Mouse (Mus musculus): ENCODE measurements around the gene Wdr45.
"Not testable (repeated sequence)": the region's sequence is repeated elsewhere in the genome, so short reads cannot be mapped to it uniquely, and the experiment has no call there.

Gene Wdr45

DNA sequence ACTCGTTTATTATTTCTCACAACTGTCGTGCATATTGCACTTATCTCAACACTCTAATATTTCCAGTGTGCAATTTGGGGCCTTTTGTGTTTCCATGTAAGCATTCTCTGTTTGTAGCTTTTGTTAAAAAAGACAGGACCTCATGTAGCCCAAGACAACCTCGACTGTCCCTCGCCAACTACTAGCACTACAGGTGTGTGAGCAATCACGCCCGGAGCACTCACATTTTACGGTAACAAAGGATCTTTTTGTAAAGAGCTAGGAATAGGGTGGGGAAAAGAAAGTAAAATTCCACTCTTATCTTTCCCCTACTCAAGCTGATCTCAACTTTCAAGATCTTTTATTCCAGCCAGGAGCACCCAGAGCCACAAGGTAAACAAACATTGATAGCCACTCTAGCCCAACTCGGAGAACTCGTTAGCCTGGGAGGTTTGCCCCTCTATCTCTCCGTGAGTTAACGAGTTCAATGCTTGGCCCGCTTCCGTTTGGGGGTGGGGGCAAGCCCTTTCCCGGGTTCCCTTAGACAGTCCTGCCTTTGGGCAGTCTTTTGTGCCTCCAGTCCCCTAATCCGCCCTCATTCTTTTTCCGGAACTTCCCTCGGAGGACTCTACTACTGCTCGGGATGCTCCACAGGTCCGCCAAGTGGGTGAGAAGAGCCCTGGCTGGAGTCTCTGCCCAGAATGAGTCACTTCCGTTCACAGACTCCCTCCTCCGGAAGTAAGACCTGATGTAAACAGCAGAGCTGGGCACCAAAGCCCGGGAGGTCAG lies 7.6 kb downstream of the Wdr45 start, which contains the start of gene Gm45208:
TSS of gene Gm45208 (plus strand) at position 732 of the 768 bp plus-strand sequence.
- in situ Hi-C loops (cut with MboI, MseI) = no loop called here

DNA sequence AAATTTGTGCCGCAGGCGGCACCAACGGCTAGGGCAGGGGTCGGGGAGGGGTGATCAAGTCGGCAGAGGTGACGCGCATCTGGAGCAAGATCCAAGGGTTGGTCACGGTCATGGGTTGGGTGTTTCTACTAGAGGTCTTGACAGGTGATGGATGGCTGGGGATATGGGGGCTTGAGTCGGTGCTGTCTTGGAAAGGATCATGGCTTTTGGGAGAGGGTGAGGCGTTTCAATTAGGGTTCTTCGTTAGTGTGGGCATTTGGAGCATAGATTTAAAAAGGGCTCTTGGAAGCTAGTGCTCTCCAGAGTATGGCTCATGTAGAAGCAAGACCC lies 8.1 kb downstream of the Wdr45 start:
- in situ Hi-C loops (cut with MboI, MseI) = no loop called here

DNA sequence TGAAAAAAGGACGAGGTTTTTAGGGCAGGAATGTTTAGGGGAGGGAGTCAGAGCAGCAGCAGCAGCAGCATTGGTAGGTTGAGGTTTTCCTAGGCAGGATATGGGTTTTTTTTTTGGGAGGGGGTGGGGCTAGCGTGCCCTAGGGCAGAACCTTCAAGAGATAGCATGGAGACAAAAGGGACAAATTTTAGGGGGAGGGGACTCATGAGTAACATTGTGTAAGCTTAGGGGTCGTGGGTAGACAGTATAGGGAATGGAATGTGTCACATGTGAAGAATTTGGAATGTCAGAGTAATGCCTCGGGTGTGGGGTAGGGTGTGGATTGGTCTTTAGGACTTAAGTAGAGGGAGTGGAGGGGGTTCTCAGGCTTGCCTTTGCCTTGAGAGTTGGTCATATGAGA lies 8.6 kb downstream of the Wdr45 start:
- in situ Hi-C loops (cut with MboI, MseI) = no loop called here

DNA sequence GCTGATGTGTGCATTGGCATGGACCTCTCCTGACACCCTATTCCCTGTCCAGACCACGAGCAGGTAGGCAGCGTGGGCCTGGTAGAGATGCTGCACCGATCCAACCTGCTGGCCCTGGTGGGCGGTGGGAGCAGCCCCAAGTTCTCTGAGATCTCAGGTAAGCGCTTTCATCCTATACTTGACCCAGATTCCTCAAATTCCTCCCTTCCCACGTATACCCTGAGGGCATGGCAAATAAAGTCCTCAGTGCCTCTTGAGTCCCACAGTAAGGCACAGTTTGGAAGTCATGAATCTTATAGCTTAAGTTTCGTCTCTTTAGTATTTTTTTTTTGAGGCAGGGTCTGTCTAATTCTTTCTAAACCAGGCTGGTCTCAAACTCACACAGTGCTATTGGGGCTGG lies 10.0 kb downstream of the Wdr45 start:
- in situ Hi-C loops (cut with MboI, MseI) = no loop called here

DNA sequence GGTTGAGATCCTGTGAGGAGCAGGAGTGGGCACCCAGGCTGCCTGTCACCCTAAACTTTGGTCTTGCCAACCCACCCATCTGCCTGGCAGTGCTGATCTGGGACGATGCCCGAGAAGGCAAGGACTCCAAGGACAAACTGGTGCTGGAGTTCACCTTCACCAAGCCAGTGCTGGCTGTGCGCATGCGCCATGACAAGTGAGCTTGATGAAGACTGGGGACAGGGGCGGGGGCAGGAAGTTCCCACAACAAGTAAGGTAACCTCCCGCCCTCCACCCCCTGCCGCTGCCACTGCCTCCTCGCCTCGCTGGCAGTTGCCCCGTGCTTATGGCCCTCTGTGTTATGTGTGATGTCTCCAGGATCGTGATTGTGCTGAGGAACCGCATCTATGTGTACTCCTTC lies 11.7 kb downstream of the Wdr45 start:
- in situ Hi-C loops (cut with MboI, MseI) = no loop called here

DNA sequence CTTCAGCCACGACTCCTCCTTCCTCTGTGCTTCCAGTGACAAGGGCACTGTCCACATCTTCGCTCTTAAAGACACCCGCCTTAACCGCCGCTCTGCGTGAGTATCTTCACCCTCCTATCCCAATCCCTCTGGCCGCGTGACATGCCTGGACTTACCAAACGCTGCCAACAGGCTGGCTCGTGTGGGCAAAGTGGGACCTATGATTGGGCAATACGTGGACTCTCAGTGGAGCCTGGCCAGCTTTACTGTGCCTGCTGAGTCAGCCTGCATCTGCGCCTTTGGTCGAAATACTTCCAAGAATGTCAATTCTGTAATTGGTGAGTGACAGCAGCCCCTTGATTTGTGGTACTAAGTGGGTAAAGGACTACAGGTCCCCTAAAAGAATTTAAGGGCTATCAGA lies 13.0 kb downstream of the Wdr45 start:
- in situ Hi-C loops (cut with MboI, MseI) = no loop called here

DNA sequence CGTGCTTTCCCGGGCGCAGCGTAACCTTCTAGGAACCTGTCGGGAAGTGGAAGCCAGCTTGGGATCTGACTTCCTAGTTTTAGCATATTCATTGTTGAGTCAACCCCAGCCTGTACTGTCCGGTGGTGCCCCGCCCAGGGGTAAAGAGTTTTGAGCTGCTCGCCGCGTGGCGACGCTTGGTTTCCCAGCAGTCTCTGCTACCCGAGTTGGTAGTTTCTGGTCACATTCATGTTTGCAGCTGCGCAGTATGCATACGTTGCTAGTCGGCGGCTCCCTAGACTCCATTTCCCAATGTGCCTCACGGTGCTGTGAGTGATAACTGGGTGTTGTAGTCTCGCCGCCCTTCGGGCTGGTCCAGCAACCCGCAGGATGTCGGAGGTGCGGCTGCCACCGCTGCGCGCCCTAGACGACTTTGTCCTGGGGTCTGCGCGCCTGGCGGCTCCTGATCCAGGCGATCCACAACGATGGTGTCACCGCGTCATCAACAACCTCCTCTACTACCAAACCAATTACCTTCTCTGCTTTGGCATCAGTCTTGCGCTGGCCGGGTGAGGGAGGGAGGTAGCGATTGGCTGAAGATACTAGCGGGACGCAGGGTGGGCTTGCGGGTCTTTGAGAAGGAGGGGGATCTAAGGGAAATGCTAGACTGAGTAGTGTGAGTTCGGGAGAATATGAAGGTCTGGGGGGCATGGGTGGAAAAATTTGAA lies 14.2 kb downstream of the Wdr45 start, which contains the start of gene Praf2:
TSS of gene Praf2 (plus strand) at position 225 of the 707 bp plus-strand sequence.
- in situ Hi-C loops (cut with MboI, MseI) = no loop called here

DNA sequence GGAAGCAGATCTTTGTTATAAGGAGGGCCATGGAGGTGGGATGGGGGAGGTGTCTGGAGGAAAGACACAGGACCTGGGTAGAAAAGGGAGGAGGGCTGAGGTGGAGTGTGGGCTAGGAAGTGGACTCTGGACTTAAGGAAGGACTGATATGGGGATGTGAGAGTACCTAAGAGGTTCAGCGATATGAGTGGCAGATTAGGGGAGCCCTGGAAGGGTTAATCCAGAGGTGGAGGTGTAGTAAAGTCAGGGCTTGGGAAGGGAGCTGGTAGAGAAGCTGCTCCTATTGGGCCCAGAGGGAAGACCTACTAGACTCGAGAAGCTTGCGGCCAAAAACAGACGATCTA lies 14.8 kb downstream of the Wdr45 start:
- in situ Hi-C loops (cut with MboI, MseI) = no loop called here

DNA sequence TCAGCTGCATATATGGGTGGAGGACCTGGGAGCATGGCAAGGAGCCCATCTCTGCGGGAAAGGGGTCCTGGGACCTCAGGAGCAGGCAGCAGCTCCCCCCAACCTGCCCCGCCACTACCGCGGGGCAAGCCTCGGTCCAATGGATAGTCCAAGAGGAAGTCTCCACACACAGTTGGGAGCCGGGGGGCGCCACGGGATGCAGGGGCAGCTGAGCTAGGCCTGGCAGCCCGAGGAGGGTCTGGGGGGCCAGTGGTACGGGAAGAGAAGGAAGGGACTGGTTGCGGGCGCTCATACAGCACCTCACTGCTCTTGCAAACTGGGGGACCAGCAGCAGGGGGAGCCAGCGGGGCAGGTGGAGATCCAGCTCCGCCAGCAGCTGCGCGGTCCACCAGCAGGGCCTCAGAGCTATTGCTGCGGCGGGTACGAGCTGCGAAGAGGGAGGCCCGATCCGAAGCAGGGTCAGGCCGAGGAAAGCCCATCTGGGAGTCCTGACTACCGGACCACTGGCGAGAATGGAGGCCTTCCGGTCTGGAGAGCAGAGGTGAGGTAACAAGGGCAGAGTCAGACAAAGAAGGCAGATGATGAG lies 19.5 kb downstream of the Wdr45 start:
- in situ Hi-C loops (cut with MboI, MseI) = no loop called here

DNA sequence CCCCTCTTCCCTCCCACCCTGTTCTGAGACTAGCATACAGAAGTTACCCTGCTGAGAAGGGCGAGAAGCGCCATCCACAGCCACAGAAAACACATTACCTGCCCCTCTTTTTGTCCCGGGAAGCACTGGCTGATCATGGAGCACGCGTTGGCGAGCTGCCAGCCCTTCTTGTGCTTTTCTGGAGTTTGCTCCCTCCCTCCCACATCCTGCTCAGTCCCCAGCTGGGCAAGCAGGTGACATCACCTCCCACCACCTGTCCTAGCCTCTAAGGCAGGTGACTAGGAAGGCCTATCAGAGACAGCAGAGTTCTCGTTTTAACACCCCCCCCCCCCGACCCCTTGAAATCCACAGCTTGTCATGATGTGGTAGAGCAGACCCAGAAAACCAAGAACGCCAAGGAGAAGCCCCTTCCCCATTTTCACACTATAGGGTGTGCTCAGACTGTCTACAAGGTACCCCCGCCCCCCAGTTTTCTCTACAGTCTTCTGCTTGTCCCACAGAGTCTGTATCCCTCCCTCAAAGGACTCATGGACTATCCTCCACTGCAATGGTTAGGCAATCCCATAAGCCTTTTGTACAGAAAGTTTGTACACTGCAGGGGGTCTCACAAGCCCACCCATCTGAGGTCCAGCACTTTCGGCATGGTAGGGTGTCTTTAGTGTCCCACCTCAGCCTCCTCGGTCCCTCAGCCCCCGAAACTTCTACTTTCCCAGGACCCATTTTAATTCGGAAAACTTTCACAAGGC lies 25.4 kb downstream of the Wdr45 start:
- in situ Hi-C loops (cut with MboI, MseI) = no loop called here

DNA sequence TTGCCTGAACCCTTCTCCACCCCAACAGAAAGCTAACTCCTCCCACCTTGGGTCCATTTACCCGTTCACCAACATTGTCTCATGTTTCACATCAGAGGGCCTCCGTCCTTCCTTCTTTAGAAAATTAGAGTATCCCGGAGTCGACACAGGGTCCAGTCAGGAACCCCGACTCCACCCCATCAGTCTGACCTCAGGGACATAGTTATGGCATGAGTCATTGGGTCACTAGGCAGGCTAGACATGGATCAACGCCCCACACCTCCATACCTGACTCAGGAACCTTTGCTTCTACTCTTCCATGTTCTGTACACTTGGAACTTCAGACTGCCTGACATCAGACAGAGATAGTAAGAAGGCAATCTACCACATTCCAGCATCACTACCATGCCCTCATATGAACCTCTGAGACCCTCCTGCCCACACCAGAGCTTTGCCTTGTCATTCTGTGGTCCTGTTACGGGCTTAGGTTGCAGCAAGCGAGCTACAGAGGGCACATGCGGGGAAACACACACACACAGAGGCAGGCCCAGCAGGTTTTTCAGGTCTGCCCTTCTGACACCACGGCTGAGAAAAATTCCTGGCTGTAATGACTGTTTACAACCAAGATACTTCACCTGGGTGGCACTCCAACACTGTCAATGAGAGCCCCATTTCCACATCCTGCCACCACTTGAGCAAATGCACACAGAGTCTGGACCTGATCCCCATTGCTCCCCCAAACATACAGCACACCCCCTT lies 26.1 kb downstream of the Wdr45 start:
- in situ Hi-C loops (cut with MboI, MseI) = no loop called here

DNA sequence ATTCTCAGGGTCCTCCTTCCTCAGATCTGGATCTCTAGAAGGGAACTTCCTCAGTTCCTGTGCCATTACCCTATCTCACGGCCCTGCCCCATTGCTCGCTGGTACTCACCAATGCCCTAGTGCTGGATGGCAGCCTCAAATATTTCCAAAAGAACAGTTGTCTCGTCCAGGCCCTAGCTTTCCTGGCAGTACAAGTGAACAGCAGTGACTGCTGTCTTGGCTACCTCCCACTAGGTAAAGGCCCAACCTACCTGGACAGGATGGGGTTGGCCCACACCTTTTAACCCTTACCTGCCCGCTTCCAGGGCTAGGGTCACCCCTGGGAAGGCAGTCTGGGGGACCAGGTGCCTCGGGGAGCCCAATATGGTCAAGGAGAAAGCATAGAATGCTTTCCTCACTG lies 27.0 kb downstream of the Wdr45 start:
- in situ Hi-C loops (cut with MboI, MseI) = no loop called here

DNA sequence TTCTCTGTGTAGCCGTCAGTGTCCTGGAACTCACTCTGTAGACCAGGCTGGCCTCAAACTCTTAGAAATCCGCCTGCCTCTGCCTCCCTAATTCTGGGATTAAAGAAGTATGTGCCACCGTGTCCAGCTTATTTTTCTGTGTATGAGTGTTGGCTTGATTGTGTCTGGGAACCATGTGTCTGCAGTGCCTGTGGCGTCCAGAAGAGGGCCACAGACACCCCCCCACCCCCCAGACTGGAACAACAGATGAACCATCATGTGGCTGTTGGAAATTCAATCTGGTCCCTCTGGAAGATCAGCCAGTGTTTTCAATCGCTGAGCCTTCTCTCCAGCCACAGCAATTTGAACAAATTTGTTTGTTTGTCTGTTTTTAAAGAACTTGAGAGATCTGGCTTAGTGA lies 29.3 kb downstream of the Wdr45 start:
- in situ Hi-C loops (cut with MboI, MseI) = no loop called here

DNA sequence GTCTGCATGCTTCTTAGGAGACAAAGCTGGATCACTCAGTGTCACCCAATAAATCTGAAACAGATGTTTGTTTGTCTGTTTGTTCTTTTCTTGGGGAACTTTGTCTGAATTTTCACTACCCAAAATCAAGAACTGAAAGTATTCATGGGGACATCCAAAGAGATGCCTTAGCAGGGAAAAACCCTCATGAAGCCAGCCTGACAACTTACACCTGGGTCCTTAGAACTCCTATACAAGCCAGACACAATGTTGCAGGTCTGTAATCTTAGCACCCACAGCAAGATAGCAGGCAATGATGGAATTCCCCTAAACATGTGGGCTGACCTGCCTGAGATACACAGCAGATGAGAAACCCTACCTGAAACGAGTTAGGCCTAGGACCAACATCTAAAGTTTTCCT lies 30.8 kb downstream of the Wdr45 start:
- in situ Hi-C loops (cut with MboI, MseI) = loop anchor here (5.0 kb wide), 1 partner anchor 82 kb away; no protein-coding TSS in a partner anchor

DNA sequence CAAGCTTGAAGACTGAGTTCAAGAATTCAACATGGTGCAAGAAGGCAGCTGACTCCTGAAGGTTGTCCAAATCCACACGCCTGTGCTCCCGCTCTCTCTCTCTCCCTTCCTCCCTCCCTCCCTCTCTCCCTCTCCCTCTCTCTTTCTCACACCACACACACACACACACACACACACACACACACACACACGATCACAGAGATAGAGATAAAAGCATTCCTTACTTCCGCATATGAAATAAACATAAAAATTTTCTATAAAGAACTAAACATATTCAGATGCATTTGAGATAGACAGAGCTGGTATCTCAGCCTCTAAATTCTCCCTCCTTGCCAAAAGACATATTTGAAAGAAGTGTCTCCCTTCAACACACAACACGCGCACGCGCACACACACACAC lies 31.3 kb downstream of the Wdr45 start:
- in situ Hi-C loops (cut with MboI, MseI) = loop anchor here (5.0 kb wide), 1 partner anchor 82 kb away; no protein-coding TSS in a partner anchor

DNA sequence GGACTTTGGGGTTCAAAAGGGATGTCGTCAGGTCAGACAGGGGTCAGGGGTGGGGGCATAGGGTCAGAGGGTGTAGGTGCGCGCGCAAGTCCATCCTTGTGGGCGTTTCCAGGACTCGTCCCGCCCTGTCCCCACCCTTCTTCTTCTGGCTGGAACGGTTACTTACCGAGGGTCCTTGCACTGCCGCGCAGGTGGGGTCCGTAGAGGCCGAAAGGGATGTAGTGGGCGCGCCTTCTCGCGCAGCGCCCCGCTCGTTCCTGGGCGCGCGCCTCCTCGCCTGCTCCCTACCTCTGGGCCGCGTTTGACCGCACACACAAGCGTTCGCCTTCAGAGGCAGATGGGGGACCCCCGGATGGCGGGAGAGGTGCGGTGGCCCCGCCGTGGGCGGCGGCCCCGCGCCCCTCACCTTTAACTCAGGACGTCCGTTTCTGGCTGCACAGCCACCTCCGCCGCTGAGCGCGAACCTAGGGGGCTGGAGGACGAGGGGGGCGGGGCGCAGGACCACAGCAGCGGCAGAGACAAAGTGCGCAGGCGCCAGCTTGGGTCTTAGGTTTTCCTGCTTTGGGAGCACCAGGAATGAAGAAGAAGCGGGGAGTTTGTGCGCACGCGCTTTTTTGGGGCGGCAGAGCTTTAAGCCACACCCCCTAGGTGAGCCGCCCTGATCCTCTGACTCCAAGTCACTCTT lies 36.4 kb downstream of the Wdr45 start, which contains the start of gene Ccdc120:
TSS of gene Ccdc120 (minus strand) at position 474 of the 685 bp plus-strand sequence.
- in situ Hi-C loops (cut with MboI, MseI) = no loop called here

DNA sequence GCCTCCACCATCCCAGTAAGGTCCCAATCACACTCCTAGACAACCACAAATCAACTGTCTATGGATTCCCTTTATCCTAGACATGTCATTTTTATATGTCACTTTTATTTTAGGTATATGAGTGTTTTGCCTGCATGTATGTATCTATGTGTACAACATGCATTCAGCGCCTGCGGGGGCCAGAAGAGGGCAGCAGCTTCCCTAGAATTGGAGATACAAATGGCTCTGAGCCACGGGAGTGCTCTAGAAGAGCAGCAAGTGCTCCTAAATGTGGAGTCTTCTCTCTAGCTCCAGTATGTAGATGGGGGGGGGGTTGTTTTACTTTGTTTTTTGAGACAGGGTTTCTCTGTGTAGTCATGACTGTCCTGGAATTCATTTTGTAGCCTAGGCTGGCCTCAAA lies 39.5 kb downstream of the Wdr45 start:
- in situ Hi-C loops (cut with MboI, MseI) = not testable (repeated sequence)

DNA sequence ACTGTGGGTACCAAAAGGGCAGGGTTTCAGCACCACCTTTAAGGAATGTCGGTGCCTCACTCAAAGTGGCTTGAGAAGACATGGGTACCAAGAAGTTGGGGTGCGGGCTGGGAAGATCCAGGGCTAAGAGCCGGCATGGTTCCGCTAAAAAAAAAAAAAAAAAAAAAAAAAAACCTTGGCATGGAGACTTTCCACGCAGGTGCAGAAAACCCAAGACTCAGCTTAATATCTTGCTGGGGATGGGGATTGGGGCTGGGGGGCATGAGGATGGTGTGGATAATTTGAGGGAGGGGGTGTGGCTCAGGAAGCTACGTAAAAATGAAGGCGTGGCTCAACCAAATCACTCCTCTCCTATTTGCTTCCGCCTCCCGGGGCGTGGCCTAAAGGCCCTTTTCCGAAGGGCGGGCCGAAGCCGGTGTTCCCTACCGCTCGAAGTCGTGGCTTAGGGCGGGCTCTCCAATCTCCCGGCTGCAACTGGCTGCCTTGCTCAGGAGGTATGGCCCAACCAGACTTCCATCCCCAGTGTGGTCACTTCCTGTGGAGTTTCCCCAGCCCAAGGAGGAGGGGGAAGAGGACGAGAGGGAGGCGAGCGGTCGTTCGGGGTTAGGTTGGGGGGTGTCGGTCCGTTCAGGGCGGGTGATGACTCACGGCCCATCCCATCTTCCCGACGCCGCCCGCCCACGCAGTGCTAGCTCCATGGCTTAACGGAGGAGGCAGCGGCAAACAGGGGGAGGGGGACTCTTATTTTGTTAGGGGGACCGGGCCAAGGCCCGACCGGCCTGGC lies 48.2 kb downstream of the Wdr45 start, which contains the start of gene Tfe3:
TSS of gene Tfe3 (plus strand) at position 424 of the 784 bp plus-strand sequence.
- in situ Hi-C loops (cut with MboI, MseI) = no loop called here

DNA sequence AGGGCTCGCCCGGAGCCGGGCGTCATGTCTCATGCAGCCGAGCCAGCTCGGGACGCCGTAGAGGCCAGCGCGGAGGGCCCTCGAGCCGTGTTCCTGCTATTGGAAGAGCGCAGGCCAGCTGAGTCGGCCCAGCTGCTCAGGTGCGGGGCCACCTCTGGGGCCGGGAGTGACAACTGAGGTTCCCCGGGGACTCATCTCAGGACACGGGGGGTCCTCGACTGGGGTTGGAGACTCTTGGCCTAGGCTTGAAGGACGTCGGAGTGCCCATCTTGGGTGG lies 48.7 kb downstream of the Wdr45 start:
- in situ Hi-C loops (cut with MboI, MseI) = no loop called here
